Mouse (Mus musculus) embryo, embryonic 11.5 days (tissue): ENCODE data around the gene Gnpat.

Source experiments
- DNase-seq: peaks from one replicate; pipeline ENCODE4 v3.0.0-alpha.2; 2012; ENCODE audit warnings: low read depth, low spot score

Gene Gnpat

DNA sequence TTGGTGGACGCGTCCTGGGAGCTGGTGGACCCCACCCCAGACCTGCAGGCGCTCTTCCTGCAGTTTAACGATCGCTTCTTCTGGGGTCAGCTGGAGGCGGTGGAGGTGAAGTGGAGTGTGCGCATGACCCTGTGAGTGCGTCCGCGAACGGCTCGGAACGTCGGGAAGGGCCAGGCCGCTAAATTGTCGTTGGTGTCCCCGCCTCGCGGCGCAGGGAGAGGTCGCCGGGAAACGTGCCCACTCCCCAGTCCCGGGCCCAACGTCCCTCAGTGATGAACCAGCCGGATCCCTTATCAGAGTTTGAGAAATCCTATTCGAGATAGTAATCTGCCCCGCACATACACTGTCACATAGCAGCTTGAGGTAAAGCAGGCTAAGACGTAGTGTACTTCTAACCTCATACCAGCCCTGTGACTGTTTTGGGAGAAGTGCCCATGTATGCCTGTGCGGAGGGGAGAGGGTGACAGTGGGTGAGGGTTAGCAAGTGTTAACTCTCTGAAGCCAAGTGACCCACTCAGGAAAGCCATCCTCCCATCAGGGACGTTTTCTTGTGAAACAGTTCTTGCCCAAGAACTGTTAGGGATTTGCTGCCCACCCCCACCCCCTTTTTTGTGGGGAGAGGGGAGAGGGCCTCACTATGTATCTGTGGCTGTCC, 35.5 kb downstream of the Gnpat start:
- no peak for DNase-seq

DNA sequence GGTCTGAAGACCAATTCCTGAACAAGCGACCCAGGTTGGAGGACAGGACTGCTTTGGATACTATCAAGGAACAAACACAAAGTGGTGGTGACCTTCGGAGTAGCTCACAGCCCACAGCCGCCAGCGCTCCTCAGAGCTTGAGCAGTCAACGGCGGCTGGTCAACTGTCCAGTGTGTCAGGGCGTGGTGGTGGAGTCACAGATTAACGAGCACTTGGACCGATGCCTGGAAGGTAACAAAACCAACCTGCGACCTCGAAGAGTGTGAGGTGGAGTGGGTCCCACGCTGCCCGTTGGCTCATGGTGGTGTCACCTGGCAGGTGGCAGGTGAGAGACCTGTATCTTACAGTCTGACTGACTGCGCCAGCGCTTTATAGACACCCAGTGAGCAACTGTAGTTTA, 40.4 kb downstream of the Gnpat start:
- no peak for DNase-seq

DNA sequence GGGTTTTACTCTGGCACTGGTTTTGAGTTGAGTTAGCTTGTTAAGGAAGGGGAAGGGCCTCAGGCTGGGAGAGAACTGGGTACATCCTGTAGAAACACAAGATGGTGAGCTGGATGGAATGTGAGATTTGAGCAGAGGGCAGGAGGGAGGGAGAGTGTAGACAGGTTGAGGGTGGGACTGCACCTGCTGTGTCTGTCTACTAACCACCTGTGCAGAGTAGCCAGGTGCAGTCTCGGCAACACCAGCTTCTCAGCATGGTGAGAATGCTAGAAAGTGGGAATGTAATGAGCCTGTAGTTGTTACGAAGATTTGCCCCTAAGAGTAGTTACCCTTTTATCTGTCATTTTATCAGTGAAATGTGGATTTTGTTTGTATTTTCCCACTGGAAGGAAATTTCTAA, 42.6 kb downstream of the Gnpat start:
- DNase-seq = no peak

DNA sequence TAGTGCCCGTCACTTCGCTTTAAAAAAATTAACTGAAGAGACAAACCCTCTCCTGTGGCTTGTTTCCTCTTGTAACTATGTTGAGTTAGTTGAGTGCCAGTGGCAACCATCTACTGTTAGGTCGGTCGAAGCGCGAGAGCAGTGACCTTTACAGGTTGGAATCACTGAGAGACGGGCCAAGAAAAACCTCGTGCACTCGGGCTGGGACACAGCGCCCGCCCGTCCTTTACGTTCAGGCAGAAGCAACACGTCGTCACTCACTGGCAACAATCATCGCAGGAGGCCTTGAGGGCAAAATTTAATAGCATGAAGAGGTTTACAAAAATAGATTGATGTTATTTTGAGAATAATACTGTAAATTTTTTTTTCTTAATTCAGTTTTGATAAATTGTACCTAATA, 47.1 kb downstream of the Gnpat start:
- DNase-seq = no peak

DNA sequence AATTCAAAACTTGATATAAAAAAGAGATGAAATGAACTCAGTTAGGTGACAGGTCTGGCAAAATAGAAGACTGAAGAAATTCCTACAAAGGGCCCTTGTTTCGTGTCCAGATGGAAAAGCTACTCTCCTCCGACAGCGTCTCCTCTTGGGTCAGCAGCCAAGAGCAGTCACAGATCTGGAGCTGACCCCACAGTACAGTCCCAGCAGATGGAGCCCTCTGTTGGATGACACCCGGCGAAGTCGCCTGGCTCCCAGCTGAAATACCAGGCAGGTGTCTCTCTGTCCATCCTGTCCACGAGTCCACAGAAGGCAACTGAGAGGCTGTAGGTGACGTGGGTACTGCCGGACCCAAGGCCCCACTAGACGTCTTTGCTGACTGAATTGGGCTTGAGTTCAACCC, 47.5 kb downstream of the Gnpat start:
- DNase-seq = no peak

DNA sequence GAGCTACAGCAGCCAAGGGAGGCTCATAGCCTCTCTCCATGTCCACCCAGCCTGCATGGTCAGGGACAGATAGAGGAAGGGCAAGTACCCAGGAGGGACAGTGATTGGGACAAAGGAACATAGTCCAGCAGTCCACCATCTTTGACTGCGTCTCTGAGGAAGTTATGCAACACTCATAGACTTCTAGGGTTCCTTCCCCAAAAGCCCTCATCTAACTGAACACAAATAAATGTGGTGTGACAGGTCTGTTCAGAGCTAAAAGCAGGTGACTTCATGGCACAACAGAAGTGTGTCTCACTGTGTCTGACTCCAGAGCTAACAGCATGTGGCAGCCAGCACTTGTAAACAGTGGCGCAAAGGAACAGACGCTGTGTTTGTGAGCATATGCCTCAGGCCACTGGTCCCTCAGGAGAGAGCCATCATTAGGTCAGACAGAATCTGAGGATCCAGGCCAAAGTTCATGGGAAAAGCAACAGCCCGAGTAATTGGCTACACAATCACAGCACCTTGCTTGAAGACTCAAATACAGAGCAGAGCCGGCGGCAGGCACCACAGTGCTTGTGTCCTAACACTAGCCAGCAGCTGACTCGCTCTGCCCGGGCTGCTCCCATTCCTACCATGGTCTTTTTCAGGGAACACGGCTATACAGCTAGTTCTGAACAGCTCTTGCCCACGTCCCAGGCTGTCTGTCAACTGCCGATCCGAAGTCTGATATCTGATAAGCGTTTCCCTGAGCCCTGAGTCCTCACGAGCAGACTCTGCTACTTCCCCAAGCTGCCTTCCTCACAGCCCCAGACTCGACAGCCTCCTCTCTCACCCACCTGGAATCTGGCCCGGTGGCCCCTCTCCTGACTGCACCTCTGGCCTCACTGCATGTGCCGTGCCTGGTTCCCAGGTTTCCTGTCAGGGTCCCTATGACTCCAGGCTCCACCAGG, 49.4 kb downstream of the Gnpat start:
- no peak for DNase-seq

DNA sequence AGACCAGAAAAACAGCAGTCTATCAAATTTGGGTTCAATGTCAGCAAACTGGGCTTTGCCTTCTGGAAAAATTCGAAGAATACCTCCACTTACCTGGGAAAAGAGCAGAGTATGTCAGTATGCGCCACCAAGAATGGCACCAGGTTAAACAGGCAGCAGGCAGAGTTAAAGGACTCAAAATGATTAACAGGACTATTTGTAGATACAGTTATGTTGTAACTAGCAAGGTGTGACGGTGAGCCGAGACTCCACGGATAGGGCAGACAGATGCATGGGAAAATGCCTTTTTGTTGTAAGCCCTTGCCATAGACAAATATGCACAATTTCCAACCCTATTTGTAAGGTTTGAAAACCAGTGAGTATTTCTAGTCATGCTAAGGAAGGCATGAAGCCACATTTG, 51.2 kb downstream of the Gnpat start:
- no peak for DNase-seq

DNA sequence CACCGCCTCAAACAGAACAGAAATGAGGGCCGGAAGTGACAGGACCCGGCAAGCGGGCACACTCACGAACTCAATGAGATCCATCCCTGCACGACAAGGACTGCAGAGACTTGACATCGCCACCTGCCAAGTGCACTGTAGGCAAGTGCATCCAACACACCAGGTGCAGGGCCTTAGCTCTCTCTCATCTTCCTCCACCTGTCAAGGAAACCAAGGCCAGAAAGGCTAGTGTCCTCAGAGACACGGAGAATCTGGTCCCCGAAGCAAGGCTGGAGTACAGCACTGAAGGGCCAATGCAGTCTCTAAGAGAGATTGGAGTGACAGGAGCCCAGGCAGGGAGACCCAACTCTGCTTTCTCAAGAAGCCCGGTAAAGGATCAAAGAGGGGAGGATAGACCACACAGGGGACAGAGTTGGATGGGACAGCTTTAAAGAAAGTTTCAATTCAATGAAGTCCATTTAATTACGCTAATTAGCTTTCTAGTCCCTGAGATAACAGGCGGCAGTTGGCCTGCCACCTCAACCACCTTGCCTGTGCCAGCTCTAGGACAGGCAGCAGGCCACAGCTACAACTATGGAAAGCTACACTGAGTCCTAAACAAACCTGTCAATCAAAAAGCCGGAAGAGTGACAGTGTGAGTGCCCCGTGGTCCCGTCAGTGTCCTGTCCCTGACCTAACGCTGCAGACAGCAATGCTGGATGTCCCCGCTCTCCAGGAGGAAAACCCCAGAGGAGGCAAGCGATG, 55.1 kb downstream of the Gnpat start:
- no peak for DNase-seq

DNA sequence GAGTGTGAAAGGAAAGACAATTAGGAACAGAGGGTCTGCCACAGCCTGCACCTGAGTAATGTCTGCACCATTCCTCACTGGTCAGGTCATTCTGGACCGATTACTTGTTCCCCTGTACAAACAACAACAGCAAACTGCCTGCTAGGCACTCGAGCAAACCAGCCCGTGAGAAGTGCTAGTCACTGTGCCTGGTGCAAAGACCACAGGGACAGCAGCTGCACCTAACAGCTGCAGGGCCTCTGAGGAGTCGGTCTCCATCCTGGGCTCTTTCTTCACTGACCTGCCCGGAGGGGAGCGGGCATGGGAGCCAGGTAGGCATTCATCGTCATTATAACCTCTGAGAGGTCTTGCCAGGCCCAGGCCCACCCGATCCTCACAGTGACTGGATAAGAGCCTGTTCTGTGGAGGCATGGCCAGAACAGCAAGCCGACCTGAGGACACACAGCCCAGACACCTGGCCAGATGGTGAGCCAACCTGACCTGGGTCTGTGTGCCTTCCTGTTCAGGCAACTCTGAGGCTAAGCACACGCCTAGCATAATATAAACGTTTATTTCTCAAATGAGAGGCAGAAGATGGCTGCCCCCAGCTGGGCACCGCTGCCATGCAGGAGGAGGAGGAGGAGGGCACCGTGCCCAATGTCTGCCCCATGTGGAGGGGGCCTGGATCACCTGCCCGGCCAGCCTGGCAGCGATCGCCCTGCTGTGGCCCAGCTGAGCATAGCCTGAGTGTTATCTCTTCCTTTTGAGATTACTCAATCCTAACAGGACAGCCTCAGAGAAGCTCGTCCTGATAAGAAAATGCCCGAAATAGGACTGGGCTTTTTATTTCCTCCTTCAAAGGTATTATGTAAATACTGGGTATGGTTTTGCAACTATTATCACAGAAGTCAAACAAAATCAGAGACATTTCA, 58.8 kb downstream of the Gnpat start:
- DNase-seq = no peak

DNA sequence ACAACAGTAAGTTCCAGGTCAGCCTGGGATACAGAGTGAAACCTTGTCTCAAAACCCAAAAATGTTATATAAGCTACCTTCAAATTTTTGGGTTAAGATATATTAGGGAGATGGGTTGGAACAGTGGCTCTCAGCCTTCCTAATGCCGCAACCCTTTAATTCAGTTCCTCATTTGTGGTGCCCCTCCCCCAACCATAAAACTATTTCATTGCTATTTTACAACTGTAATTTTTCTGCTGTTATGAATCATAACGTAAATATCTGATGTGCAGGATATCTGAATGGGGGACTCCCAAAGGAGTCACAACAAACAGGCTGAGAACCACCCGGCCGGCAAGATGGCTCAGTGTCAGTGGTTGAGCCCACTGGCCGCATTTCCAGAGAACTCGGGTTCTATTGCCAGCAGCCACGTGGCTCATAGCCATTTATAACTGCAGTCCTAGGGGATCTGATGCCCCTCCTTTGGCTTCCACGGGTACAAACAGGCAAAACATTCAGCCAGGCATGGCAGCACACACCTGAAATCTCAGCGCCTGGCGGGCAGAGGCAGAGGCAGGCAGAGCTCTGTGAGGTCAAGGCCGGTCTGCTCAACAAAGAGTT, 59.8 kb downstream of the Gnpat start:
- DNase-seq = no peak

DNA sequence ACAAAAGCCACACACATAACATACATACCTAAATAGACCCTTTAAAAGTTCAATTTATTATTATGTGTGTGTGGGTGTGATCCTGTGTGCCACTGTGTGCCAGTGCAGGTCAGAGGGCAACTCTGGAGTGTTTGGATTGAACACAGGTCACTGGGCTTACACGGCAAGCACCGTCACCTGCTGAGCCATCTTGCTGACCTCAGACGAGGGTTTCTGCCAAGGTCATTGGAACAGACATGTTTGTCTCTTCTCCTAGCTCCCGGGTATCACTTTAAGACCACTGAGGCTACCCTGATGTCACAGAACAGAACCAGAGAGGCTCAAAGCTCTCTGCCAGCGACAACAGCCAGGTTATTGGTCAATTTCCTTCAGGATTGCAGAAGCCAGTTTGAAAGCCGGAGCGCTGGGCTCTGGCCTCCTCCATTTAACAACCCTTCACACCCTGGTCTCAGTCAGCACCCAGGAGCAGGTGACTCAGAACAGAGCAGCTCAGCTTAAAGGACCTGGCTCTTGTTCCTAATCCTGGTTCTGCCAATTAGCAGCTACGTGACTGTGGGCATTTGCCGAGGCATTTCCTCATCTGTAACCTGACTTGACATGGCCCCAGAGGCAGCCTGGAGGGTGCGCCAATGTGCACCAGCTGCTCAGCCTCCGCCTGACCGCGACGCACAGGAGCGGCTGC, 61.3 kb downstream of the Gnpat start:
- DNase-seq = no peak

DNA sequence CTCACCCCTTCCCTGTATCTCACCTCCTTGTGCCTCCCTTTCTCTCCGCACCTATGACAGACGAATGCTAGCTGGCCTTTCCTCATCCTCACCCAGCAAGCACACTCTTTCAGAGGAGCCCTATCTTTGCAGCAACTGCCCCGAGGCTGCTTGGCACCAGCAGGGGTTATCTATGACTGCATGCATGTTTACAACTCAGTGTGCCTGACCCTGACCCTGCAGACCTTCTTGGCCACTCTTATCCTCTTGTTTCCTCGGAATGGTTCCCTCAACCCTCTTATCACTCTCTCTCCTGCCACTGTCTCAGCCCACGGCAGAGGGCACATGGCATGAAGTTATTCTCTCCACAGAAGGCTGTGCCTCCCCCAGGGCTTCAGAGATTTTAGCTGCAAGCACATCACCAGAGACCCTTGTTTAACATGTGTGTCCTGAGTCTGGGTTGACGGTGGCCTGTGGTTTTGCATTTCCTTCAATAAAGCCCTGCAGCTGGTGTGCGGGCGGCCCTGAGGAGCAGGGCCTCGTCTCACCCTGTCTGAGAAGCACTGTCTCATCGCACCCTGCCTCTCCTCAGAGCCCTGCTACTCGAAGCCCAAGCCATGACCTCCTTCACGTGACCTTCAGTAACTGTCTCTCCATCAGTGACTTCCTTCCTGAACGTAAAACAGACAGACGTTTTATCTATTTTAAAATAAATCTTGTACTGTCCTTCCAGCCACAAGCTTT, 62.9 kb downstream of the Gnpat start:
- DNase-seq = no peak

DNA sequence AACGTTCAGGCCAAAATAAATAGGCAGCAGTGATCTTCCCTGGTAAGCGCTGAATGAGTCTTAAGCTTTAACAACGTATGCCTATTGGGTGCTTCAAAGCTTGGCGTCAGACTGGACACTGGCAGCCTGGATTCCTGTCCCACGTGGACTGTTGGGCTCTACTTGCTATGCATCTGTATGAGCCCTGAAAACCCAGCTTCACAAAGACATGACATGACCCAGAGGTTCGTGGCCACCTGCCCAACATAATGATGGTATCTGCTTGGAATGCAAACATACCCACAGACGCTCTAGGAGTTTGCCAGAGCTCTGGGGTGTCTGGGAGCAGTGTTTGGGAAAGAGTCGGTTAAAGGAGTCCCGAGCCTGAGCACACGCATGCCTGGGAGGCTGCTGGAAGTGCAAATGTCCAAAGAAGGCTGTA, 63.5 kb downstream of the Gnpat start:
- DNase-seq = no peak

DNA sequence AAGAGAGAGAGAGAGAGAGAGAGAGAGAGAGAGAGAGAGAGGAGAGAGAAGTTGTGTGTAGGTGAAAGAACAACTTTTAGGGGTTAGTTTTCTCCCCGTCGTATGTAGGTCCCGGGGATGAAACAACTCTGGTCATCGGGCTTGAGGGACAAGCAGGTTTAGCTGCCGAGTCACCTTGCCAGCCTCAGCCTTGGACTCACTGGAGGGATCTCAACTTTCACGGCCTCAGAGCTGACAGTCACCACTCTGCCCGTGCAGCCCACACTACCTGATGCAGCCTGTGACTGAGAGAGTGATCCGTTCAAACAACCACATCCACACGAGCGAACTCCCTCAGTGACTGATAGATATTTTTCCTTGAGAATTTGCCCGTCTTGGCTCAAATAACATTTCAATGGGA, 66.2 kb downstream of the Gnpat start:
- DNase-seq = no peak

DNA sequence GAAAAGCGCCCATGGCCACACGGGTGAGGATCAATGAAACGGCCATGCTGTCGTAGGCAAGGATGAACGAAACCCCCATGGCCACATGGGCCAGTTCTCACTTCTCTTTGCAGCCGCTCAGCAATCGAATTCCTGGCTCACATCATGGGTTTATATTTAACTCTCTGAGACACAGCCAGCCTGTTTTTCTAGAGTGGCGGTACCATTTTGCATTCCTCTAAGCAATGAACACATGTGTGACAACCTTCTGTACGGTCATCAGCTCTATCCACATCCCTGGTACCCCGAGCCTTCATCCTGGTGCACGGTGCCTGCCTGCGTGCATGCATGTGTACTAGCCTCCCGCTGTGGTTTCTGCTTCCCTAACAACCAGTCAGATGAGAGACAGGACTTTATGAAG, 67.3 kb downstream of the Gnpat start:
- DNase-seq = no peak

DNA sequence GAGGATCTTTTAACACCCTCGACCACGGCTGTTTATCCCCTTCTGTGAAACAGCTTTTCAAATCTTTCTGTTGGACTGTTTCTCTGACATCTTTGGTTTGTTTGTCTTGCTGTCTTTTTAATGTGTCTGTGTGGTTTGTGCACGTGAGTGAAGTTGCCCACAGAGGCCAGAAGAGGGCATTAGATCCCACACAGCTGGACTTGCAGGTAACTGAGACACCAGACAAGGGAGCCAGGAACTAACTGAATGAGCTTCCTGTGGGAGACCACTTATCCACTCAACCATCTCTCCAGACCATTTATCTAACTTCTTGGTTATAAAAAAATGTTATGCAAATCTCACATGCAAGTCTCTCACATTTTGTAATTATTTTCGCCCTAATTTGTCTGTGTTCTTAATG, 67.8 kb downstream of the Gnpat start:
- DNase-seq = no peak

DNA sequence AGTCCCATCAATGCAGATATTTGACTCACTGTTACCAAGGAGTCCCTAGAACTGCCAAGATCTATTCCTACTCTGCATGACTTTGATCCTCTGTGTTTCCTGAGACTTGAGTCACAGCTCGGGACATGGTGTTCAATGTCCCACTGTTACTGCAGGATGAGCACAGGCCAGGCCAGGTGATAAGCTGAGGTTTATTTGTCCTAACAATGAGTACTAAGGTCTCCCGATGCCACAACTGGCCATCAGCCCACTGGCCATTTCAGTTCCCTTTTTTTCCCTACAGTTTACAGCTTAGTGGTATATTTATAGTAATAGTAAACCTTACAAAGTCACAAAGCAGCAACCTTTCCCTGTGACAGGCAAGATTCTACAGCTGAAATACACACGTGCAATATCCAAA, 69.6 kb downstream of the Gnpat start:
- DNase-seq = no peak

DNA sequence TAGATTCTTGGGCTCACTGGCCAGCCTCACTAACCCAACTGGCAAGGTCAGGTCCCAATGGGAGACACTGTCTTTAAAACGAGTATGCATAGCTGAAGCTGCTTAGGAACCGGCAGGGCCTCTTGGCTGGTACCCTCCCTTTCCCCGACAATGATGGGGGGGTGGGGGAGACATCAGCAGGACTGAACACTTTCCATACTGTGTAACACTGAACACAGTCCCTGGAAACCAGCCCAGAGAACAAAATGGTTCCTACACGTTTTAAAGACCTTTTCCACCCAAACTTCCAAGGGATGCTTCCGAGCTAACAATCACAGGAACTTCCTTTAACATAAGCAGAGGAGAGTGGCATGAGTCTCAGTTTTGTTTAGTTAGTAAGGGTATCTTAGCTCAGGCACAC, 72.3 kb downstream of the Gnpat start:
- DNase-seq = no peak

DNA sequence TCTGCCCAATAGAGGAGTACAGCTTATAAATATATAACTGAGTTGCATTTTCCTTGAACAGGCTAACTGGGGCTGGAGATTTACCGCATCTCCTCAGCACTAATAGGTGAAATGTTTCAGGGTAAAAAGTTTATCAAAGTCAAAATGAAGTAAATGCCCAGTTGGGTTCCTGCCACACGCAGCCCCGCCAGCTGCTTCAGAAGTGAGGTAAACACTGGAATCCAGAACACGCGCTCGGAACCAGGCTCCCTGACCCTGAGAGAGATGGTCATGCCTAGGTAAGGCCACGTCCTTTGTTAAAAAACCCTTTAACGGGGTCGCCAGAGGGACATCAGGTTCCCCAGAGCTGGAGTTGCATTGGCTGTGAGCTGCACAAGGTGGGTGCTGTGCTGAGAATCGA, 73.9 kb downstream of the Gnpat start:
- no peak for DNase-seq

DNA sequence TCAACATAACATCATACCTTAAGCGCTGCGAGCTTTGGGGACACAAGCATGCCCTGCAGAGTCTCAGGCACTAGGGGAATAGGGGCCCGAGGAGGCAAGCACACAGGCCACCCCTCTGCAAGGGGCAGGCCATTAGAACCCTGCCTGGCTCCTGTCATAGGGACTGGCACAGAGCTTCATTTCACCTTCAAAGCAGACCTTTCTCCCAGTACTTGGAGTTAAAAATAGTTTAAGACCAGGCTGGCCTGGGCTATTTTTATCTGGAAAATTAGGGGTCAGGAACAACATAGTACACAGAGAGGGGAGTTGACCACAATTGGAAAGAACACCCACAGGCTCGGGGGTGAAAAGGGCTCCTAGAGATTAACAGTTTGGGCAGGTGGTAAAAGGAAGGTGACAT, 74.5 kb downstream of the Gnpat start:
- DNase-seq = no peak
